ENCODE assay signal across 36 mouse cellular contexts in the genomic region with DNA sequence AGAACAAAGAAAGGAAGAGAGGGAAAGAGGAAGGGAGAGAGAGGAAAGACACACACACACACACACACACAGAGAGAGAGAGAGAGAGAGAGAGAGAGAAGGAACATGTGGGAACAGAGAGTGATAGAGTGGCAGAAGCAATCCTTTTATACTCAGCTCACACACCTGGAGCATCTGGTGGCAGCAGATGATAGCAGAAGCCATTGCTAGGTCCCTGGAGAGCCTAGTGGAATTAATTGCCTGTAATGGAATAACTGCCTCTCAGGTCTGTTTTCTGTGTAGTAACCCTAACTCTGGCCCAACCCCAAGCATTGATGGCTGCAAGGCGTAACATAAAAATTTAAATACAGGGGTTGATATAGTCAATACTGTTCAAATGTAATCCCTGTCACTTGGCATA. TPM values are rescaled to one million over a fixed set of nuclear protein-coding genes. Genes with fewer than 3 reads are reported as not detected.
DNase-seq lines count a peak whose midpoint lies in the region; ATAC-seq lines count a peak whose summit lies in the region.
"Had no signal": no experiment of that assay in that cellular context is flagged by ENCODE, and none has a peak within 500 bp of the region (broad histone marks: within the 10 kb centered on the region; RNA-seq: fewer than 3 reads in every experiment).

No protein-coding gene starts in this region.

- 78% methylated on average over 1 of the region's 1 CpGs for WGBS in embryonic facial prominence, embryonic 14.5 days
- WGBS in embryonic facial prominence, embryonic 10.5 days = 84% methylated on average over 1 of the region's 1 CpGs
- 75% methylated on average over 1 of the region's 1 CpGs for WGBS in hindbrain, embryonic 16.5 days
- WGBS in hindbrain, embryonic 10.5 days = 84% methylated on average over 1 of the region's 1 CpGs
- 59% methylated on average over 1 of the region's 1 CpGs for WGBS in neural tube, embryonic 14.5 days
- WGBS in neural tube, embryonic 15.5 days = 64% methylated on average over 1 of the region's 1 CpGs

- H3K36me3 ChIP-seq in embryonic facial prominence, embryonic 14.5 days (ENCODE audit: control insufficient read depth, insufficient read depth, low read length) = no peaks in the 10 kb centered on the region; the same call in 1 of the 2 replicates
- no peaks in the 10 kb centered on the region for H3K36me3 ChIP-seq in embryonic facial prominence, embryonic 10.5 days (replicated peaks)
- H3K36me3 ChIP-seq in hindbrain, embryonic 16.5 days (ENCODE audit: control insufficient read depth, insufficient read depth, low read length) = no peaks in the 10 kb centered on the region
- no peaks in the 10 kb centered on the region for H3K36me3 ChIP-seq in hindbrain, embryonic 10.5 days
- peaks cover 37% of the 10 kb centered on the region for H3K36me3 ChIP-seq in megakaryocyte, embryonic 14.5 days (replicated peaks; ENCODE audit: low read length)
- no peaks in the 10 kb centered on the region for H3K36me3 ChIP-seq in neural tube, embryonic 14.5 days (ENCODE audit: control insufficient read depth, insufficient read depth, low read length)
- H3K36me3 ChIP-seq in neural tube, embryonic 15.5 days = no peaks in the 10 kb centered on the region
- H3K36me3 ChIP-seq: hindbrain, embryonic 12.5 days; intestine, embryonic 15.5 days; liver, embryonic 13.5 days had no signal

- H3K27ac ChIP-seq in embryonic facial prominence, embryonic 14.5 days (replicated peaks; ENCODE audit: low read depth, low read length) = no peak overlapping the region
- H3K27ac ChIP-seq in embryonic facial prominence, embryonic 10.5 days (replicated peaks) = no peak overlapping the region
- H3K27ac ChIP-seq in hindbrain, embryonic 16.5 days (ENCODE audit: low read depth, low read length) = no peak overlapping the region
- no peak overlapping the region for H3K27ac ChIP-seq in hindbrain, embryonic 10.5 days
- H3K27ac ChIP-seq in neural tube, embryonic 14.5 days (ENCODE audit: low read depth, low read length) = no peak overlapping the region
- H3K27ac ChIP-seq in neural tube, embryonic 15.5 days (replicated peaks) = no peak overlapping the region
- H3K27ac ChIP-seq: embryonic facial prominence, embryonic 13.5 days; heart, embryonic 13.5 days; hindbrain, embryonic 12.5 days; intestine, embryonic 15.5 days; left cerebral cortex, adult 2 months; limb, embryonic 12.5 days; liver, embryonic 13.5 days had no signal

- H3K27me3 ChIP-seq in embryonic facial prominence, embryonic 14.5 days (replicated peaks; ENCODE audit: control insufficient read depth, insufficient read depth, low read length) = no peaks in the 10 kb centered on the region
- H3K27me3 ChIP-seq in embryonic facial prominence, embryonic 10.5 days (replicated peaks; ENCODE audit: low read depth, poor library complexity, severe bottlenecking) = no peaks in the 10 kb centered on the region
- no peaks in the 10 kb centered on the region for H3K27me3 ChIP-seq in hindbrain, embryonic 16.5 days (replicated peaks; ENCODE audit: control insufficient read depth, insufficient read depth, low read length)
- H3K27me3 ChIP-seq in hindbrain, embryonic 10.5 days (ENCODE audit: insufficient read depth, poor library complexity, severe bottlenecking) = no peaks in the 10 kb centered on the region
- no peaks in the 10 kb centered on the region for H3K27me3 ChIP-seq in megakaryocyte, embryonic 14.5 days (replicated peaks)
- H3K27me3 ChIP-seq in neural tube, embryonic 14.5 days (ENCODE audit: control insufficient read depth, insufficient read depth, low read length) = no peaks in the 10 kb centered on the region
- H3K27me3 ChIP-seq in neural tube, embryonic 15.5 days (replicated peaks) = no peaks in the 10 kb centered on the region
- H3K27me3 ChIP-seq: CH12.LX; embryonic facial prominence, embryonic 13.5 days; heart, embryonic 13.5 days; hindbrain, embryonic 12.5 days; intestine, embryonic 15.5 days; kidney, embryonic 15.5 days; limb, embryonic 12.5 days; liver, embryonic 13.5 days had no signal

- no peaks in the 10 kb centered on the region for H3K9me3 ChIP-seq in embryonic facial prominence, embryonic 14.5 days (ENCODE audit: control insufficient read depth, low read length)
- no peaks in the 10 kb centered on the region for H3K9me3 ChIP-seq in embryonic facial prominence, embryonic 10.5 days
- no peaks in the 10 kb centered on the region for H3K9me3 ChIP-seq in hindbrain, embryonic 16.5 days (ENCODE audit: control insufficient read depth, low read length)
- H3K9me3 ChIP-seq in hindbrain, embryonic 10.5 days = no peaks in the 10 kb centered on the region
- no peaks in the 10 kb centered on the region for H3K9me3 ChIP-seq in megakaryocyte, embryonic 14.5 days
- H3K9me3 ChIP-seq in neural tube, embryonic 14.5 days (ENCODE audit: control insufficient read depth, low read length) = no peaks in the 10 kb centered on the region
- no peaks in the 10 kb centered on the region for H3K9me3 ChIP-seq in neural tube, embryonic 15.5 days (replicated peaks)
- H3K9me3 ChIP-seq: embryonic facial prominence, embryonic 13.5 days; heart, embryonic 13.5 days; hindbrain, embryonic 12.5 days; intestine, embryonic 15.5 days; kidney, embryonic 15.5 days; limb, embryonic 12.5 days; liver, embryonic 13.5 days had no signal

- no peak overlapping the region for H3K4me2 ChIP-seq in embryonic facial prominence, embryonic 14.5 days (ENCODE audit: low read depth, low read length)
- no peak overlapping the region for H3K4me2 ChIP-seq in hindbrain, embryonic 16.5 days (ENCODE audit: low read length)
- no peak overlapping the region for H3K4me2 ChIP-seq in neural tube, embryonic 14.5 days (ENCODE audit: low read depth, low read length)
- H3K4me2 ChIP-seq in neural tube, embryonic 15.5 days = no peak overlapping the region
- H3K4me2 ChIP-seq: embryonic facial prominence, embryonic 13.5 days; heart, embryonic 13.5 days; hindbrain, embryonic 12.5 days; intestine, embryonic 15.5 days; kidney, embryonic 15.5 days; limb, embryonic 12.5 days; liver, embryonic 13.5 days had no signal

- no peak overlapping the region for H3K4me3 ChIP-seq in embryonic facial prominence, embryonic 14.5 days (ENCODE audit: low read depth, low read length)
- H3K4me3 ChIP-seq in embryonic facial prominence, embryonic 10.5 days = no peak overlapping the region
- H3K4me3 ChIP-seq in hindbrain, embryonic 16.5 days (ENCODE audit: low read length) = no peak overlapping the region
- H3K4me3 ChIP-seq in hindbrain, embryonic 10.5 days = no peak overlapping the region
- peak overlapping the region; percentile 38 for H3K4me3 ChIP-seq in megakaryocyte, embryonic 14.5 days (replicated peaks)
- H3K4me3 ChIP-seq in neural tube, embryonic 14.5 days (ENCODE audit: low read depth, low read length) = no peak overlapping the region
- no peak overlapping the region for H3K4me3 ChIP-seq in neural tube, embryonic 15.5 days (replicated peaks)
- H3K4me3 ChIP-seq: embryonic facial prominence, embryonic 13.5 days; erythroblast, embryonic 14.5 days; heart, embryonic 13.5 days; hindbrain, embryonic 12.5 days; intestine, embryonic 15.5 days; kidney, embryonic 15.5 days; left cerebral cortex, adult 2 months; limb, embryonic 12.5 days; liver, embryonic 13.5 days had no signal

- ATAC-seq in embryonic facial prominence, embryonic 14.5 days (ENCODE audit: low read depth) = peak; percentile 62; the same call in 1 of the 2 replicates
- peak; percentile 61 for ATAC-seq in hindbrain, embryonic 16.5 days
- no peak for ATAC-seq in megakaryocyte, adult 5-6 weeks (ENCODE audit: poor library complexity, severe bottlenecking)
- peak; percentile 86; the same call in 1 of the 2 replicates for ATAC-seq in neural tube, embryonic 14.5 days (ENCODE audit: low read depth)
- ATAC-seq in neural tube, embryonic 15.5 days (ENCODE audit: low FRiP score) = no peak
- ATAC-seq: activated CD4-positive, CD25-positive, alpha-beta regulatory T cell, adult 4 months; forebrain, embryonic 16.5 days; intestine, embryonic 15.5 days had no signal

- H3K4me1 ChIP-seq in embryonic facial prominence, embryonic 14.5 days (ENCODE audit: control insufficient read depth, insufficient read depth, low read length) = peaks cover 7% of the 10 kb centered on the region; the same call in 1 of the 2 replicates
- H3K4me1 ChIP-seq in embryonic facial prominence, embryonic 10.5 days = peaks cover 20% of the 10 kb centered on the region
- H3K4me1 ChIP-seq in hindbrain, embryonic 16.5 days (ENCODE audit: control insufficient read depth, insufficient read depth, low read depth, low read length) = no peaks in the 10 kb centered on the region
- no peaks in the 10 kb centered on the region; the same call in 1 of the 2 replicates for H3K4me1 ChIP-seq in hindbrain, embryonic 10.5 days (replicated peaks)
- peaks cover 37% of the 10 kb centered on the region for H3K4me1 ChIP-seq in megakaryocyte, embryonic 14.5 days
- H3K4me1 ChIP-seq in neural tube, embryonic 14.5 days (ENCODE audit: control insufficient read depth, insufficient read depth, low read length) = no peaks in the 10 kb centered on the region
- peaks cover 9% of the 10 kb centered on the region; the same call in 1 of the 2 replicates for H3K4me1 ChIP-seq in neural tube, embryonic 15.5 days
- H3K4me1 ChIP-seq: embryonic facial prominence, embryonic 13.5 days; intestine, embryonic 15.5 days; liver, embryonic 13.5 days had no signal

- DNase-seq in embryonic facial prominence, embryonic 14.5 days (ENCODE audit: low spot score) = no peak
- no peak for DNase-seq in embryonic facial prominence, embryonic 10.5 days (ENCODE audit: low spot score)
- no peak for DNase-seq in hindbrain, embryonic 10.5 days (ENCODE audit: low spot score)
- DNase-seq: adrenal gland, adult 2 months; adrenal gland, postnatal 36 days; cerebellum, adult 9-11 months; embryo, embryonic 11 days; gastrocnemius, adult 2 months; gastrocnemius, postnatal 36 days; heart, adult 2 months; heart, postnatal 10 days; kidney, postnatal 25 days; liver, embryonic 13.5 days; lung, adult 2 months; lung, postnatal 10 days; right cerebral cortex, adult 18-20 months; spleen, adult 18-20 months; thymus, postnatal 14 days had no signal

- no peak overlapping the region for H3K9ac ChIP-seq in embryonic facial prominence, embryonic 14.5 days (ENCODE audit: low read depth, low read length)
- H3K9ac ChIP-seq in hindbrain, embryonic 16.5 days (ENCODE audit: low read depth, low read length) = no peak overlapping the region
- no peak overlapping the region for H3K9ac ChIP-seq in neural tube, embryonic 14.5 days (replicated peaks; ENCODE audit: low read depth, low read length)
- no peak overlapping the region for H3K9ac ChIP-seq in neural tube, embryonic 15.5 days (replicated peaks)
- H3K9ac ChIP-seq: embryonic facial prominence, embryonic 13.5 days; heart, embryonic 13.5 days; hindbrain, embryonic 12.5 days; intestine, embryonic 15.5 days; kidney, embryonic 15.5 days; limb, embryonic 12.5 days; liver, embryonic 13.5 days had no signal

RNA-seq across cellular contexts. Expression of a gene that starts 12.3 kb away (rescaled TPM):
- 1.6 and 2.1 TPM in 2 replicates for polyA plus RNA-seq in embryonic facial prominence, embryonic 14.5 days (2014; fragmentation: Nextera tagmentation; extraction: Ambion mirVana)
- polyA plus RNA-seq in embryonic facial prominence, embryonic 10.5 days (2016; fragmentation: Nextera tagmentation; extraction: Ambion mirVana) = 0.14 and 0.46 TPM in 2 replicates
- polyA plus RNA-seq in hindbrain, embryonic 16.5 days (2015; fragmentation: Nextera tagmentation; extraction: Ambion mirVana) = 1.1 and 2.3 TPM in 2 replicates
- 0.20 and 0.41 TPM in 2 replicates for polyA plus RNA-seq in hindbrain, embryonic 10.5 days (2016; fragmentation: Nextera tagmentation; extraction: Ambion mirVana)
- 1.9 TPM in 1 of 2 replicates, not detected in the other for polyA plus RNA-seq in megakaryocyte, embryonic 14.5 days (2012; ENCODE audit: insufficient read depth, low replicate concordance)
- total RNA-seq in megakaryocyte, adult 5-6 weeks (2015) = 22.6 and 25.4 TPM in 2 replicates
- 33.0 and 34.0 TPM in 2 replicates for total RNA-seq in megakaryocyte, adult 5-6 weeks (2017)
- 0.20 and 1.5 TPM in 2 replicates for polyA plus RNA-seq in neural tube, embryonic 14.5 days (2014; fragmentation: Nextera tagmentation; extraction: Ambion mirVana)
- 2.1 and 3.1 TPM in 2 replicates for polyA plus RNA-seq in neural tube, embryonic 15.5 days (2015; fragmentation: Nextera tagmentation; extraction: Ambion mirVana)
- polyA plus RNA-seq: erythroblast, embryonic 14.5 days had no signal

RNA-seq across cellular contexts. Expression of a gene that starts 20.6 kb away (rescaled TPM):
- 9.5 and 10.3 TPM in 2 replicates for polyA plus RNA-seq in embryonic facial prominence, embryonic 14.5 days (2014; fragmentation: Nextera tagmentation; extraction: Ambion mirVana)
- polyA plus RNA-seq in embryonic facial prominence, embryonic 10.5 days (2016; fragmentation: Nextera tagmentation; extraction: Ambion mirVana) = 7.0 and 8.0 TPM in 2 replicates
- 7.0 and 7.2 TPM in 2 replicates for polyA plus RNA-seq in hindbrain, embryonic 16.5 days (2015; fragmentation: Nextera tagmentation; extraction: Ambion mirVana)
- 2.1 and 4.3 TPM in 2 replicates for polyA plus RNA-seq in hindbrain, embryonic 10.5 days (2016; fragmentation: Nextera tagmentation; extraction: Ambion mirVana)
- polyA plus RNA-seq in megakaryocyte, embryonic 14.5 days (2012; ENCODE audit: insufficient read depth, low replicate concordance) = 0.25 TPM in 1 of 2 replicates, not detected in the other
- 10.1 and 10.2 TPM in 2 replicates for total RNA-seq in megakaryocyte, adult 5-6 weeks (2015)
- 20.2 and 21.2 TPM in 2 replicates for total RNA-seq in megakaryocyte, adult 5-6 weeks (2017)
- 5.8 and 6.8 TPM in 2 replicates for polyA plus RNA-seq in neural tube, embryonic 14.5 days (2014; fragmentation: Nextera tagmentation; extraction: Ambion mirVana)
- 6.1 and 7.5 TPM in 2 replicates for polyA plus RNA-seq in neural tube, embryonic 15.5 days (2015; fragmentation: Nextera tagmentation; extraction: Ambion mirVana)

RNA-seq across cellular contexts. Expression of a gene that starts 30.7 kb away (rescaled TPM):
- 0.56 and 1.2 TPM in 2 replicates for polyA plus RNA-seq in embryonic facial prominence, embryonic 14.5 days (2014; fragmentation: Nextera tagmentation; extraction: Ambion mirVana)
- 0.11 and 0.12 TPM in 2 replicates for polyA plus RNA-seq in embryonic facial prominence, embryonic 10.5 days (2016; fragmentation: Nextera tagmentation; extraction: Ambion mirVana)
- polyA plus RNA-seq in hindbrain, embryonic 16.5 days (2015; fragmentation: Nextera tagmentation; extraction: Ambion mirVana) = 1.4 TPM in 2 replicates
- polyA plus RNA-seq in hindbrain, embryonic 10.5 days (2016; fragmentation: Nextera tagmentation; extraction: Ambion mirVana) = not detected in 2 replicates
- polyA plus RNA-seq in megakaryocyte, embryonic 14.5 days (2012; ENCODE audit: insufficient read depth, low replicate concordance) = 0.06 TPM in 1 of 2 replicates, not detected in the other
- total RNA-seq in megakaryocyte, adult 5-6 weeks (2015) = 4.7 and 5.2 TPM in 2 replicates
- total RNA-seq in megakaryocyte, adult 5-6 weeks (2017) = 5.7 and 6.4 TPM in 2 replicates
- polyA plus RNA-seq in neural tube, embryonic 14.5 days (2014; fragmentation: Nextera tagmentation; extraction: Ambion mirVana) = 1.5 and 2.1 TPM in 2 replicates
- polyA plus RNA-seq in neural tube, embryonic 15.5 days (2015; fragmentation: Nextera tagmentation; extraction: Ambion mirVana) = 1.6 and 1.7 TPM in 2 replicates
- total RNA-seq: ES-E14; gastrocnemius, adult 2 months; gastrocnemius, postnatal 36 days had no signal
- polyA plus RNA-seq: C2C12 had no signal

RNA-seq across cellular contexts. Expression of a gene that starts 36.7 kb away (rescaled TPM):
- not detected in 2 replicates for polyA plus RNA-seq in embryonic facial prominence, embryonic 14.5 days (2014; fragmentation: Nextera tagmentation; extraction: Ambion mirVana)
- polyA plus RNA-seq in embryonic facial prominence, embryonic 10.5 days (2016; fragmentation: Nextera tagmentation; extraction: Ambion mirVana) = not detected in 2 replicates
- 0.14 and 0.25 TPM in 2 replicates for polyA plus RNA-seq in hindbrain, embryonic 16.5 days (2015; fragmentation: Nextera tagmentation; extraction: Ambion mirVana)
- polyA plus RNA-seq in hindbrain, embryonic 10.5 days (2016; fragmentation: Nextera tagmentation; extraction: Ambion mirVana) = not detected in 2 replicates
- 1.2 TPM in 1 of 2 replicates, not detected in the other for polyA plus RNA-seq in megakaryocyte, embryonic 14.5 days (2012; ENCODE audit: insufficient read depth, low replicate concordance)
- 4.7 and 5.1 TPM in 2 replicates for total RNA-seq in megakaryocyte, adult 5-6 weeks (2015)
- 4.2 and 5.1 TPM in 2 replicates for total RNA-seq in megakaryocyte, adult 5-6 weeks (2017)
- 0.17 and 0.21 TPM in 2 replicates for polyA plus RNA-seq in neural tube, embryonic 14.5 days (2014; fragmentation: Nextera tagmentation; extraction: Ambion mirVana)
- 0.51 and 0.59 TPM in 2 replicates for polyA plus RNA-seq in neural tube, embryonic 15.5 days (2015; fragmentation: Nextera tagmentation; extraction: Ambion mirVana)
- total RNA-seq: CH12.LX, ES-E14 had no signal
- polyA plus RNA-seq: C2C12; embryonic facial prominence, embryonic 13.5 days; erythroblast, embryonic 14.5 days; hindbrain, embryonic 12.5 days had no signal

RNA-seq across cellular contexts. Expression of a gene that starts 43.8 kb away (rescaled TPM):
- polyA plus RNA-seq in embryonic facial prominence, embryonic 14.5 days (2014; fragmentation: Nextera tagmentation; extraction: Ambion mirVana) = 46.3 and 49.5 TPM in 2 replicates
- polyA plus RNA-seq in embryonic facial prominence, embryonic 10.5 days (2016; fragmentation: Nextera tagmentation; extraction: Ambion mirVana) = 22.6 and 25.5 TPM in 2 replicates
- 24.6 and 25.2 TPM in 2 replicates for polyA plus RNA-seq in hindbrain, embryonic 16.5 days (2015; fragmentation: Nextera tagmentation; extraction: Ambion mirVana)
- polyA plus RNA-seq in hindbrain, embryonic 10.5 days (2016; fragmentation: Nextera tagmentation; extraction: Ambion mirVana) = 21.9 and 23.2 TPM in 2 replicates
- polyA plus RNA-seq in megakaryocyte, embryonic 14.5 days (2012; ENCODE audit: insufficient read depth, low replicate concordance) = 1.4 TPM in 1 of 2 replicates, not detected in the other
- total RNA-seq in megakaryocyte, adult 5-6 weeks (2015) = 119 and 136 TPM in 2 replicates
- total RNA-seq in megakaryocyte, adult 5-6 weeks (2017) = 69.1 and 73.0 TPM in 2 replicates
- 17.0 and 28.4 TPM in 2 replicates for polyA plus RNA-seq in neural tube, embryonic 14.5 days (2014; fragmentation: Nextera tagmentation; extraction: Ambion mirVana)
- polyA plus RNA-seq in neural tube, embryonic 15.5 days (2015; fragmentation: Nextera tagmentation; extraction: Ambion mirVana) = 22.4 and 24.7 TPM in 2 replicates

Comparison
In these comparisons a context has a peak if more than half of its experiments do, and no peak if none do; other contexts are left out.
1. ATAC-seq: peak in embryonic facial prominence, embryonic 14.5 days (single experiment), hindbrain, embryonic 16.5 days (single experiment) and neural tube, embryonic 14.5 days (single experiment); none in megakaryocyte, adult 5-6 weeks (single experiment) and neural tube, embryonic 15.5 days (single experiment).